Mouse (Mus musculus): ENCODE measurements at regions not wholly inside any gene's neighbourhood (a gene's known extent, or its start where the extent isn't known, plus 50 kb on each side); places are given as distances from the start of the nearest gene placed in this dataset.

DNA sequence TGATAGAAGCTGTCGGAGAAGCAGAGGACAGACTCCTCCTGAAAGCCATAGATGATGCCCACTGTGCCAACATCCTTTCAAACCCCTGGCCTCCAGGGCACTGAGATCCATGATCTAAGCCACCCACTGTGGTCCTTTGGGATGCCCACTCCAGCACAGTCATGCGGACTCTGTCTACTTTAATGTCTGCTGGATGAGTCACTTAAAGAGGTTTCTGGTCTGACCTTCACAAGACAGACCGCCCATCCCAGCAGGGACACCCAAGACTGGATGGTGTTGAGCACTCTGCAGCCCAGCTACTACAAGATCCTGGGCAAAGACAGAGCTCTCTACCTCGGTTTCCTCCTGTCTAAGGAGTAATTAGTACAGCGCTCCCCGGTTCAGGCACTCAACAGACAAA, 214.1 kb upstream of the Zmiz1 start:
- WGBS: 91% methylated on average over 6 of the region's 6 CpGs
- Histone ChIP-seq H3K4me3 (ENCODE audit: control insufficient read depth in 1 of 2, insufficient read depth in 1 of 2, low read depth in 1 of 2, low read length in 2 of 2) (no peak overlapping the region), H3K9ac (ENCODE audit: low read length) (no peak overlapping the region), H3K9me3 (ENCODE audit: control insufficient read depth, low read length) (no peaks in the 10 kb centered on the region), H3K27ac (replicated peaks in 1 of 2; ENCODE audit: control insufficient read depth in 1 of 2, insufficient read depth in 1 of 2, low read depth in 2 of 2, low read length in 2 of 2) (no peak overlapping the region), H3K36me3 (ENCODE audit: control insufficient read depth, insufficient read depth, low read length) (no peaks in the 10 kb centered on the region), H3K4me1 (ENCODE audit: control insufficient read depth in 2 of 2, insufficient read depth in 2 of 2, low read length in 2 of 2) (peaks cover 10 to 11% of the 10 kb centered on the region in 2 experiments), H3K4me2 (ENCODE audit: low read length) (no peak overlapping the region), H3K27me3 (ENCODE audit: control insufficient read depth, insufficient read depth, low read length) (no peaks in the 10 kb centered on the region)
- ATAC-seq (ENCODE audit: insufficient number of reproducible peaks, insufficient read depth, low FRiP score, low read depth): no peak

DNA sequence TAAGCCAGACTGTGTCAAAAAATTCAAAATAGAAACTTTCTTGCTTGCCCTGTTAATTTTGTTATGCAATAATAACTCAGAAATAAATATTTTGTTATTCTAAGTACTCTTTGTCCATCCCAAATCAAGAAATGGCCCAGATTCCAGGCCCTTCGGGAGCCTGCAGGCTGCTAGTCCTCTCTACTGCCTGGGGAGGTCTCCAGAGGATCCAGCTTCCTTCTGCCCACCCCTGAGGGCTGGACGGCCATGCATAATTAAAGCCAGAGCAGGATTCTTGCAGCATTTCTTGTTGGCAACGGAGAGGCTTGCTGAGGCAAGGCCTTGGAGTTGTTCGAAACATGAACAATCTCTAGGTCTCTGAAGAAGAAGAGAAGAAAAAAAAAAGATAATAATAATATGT, 213.3 kb upstream of the Zmiz1 start:
- H3K27ac ChIP-seq (replicated peaks in 1 of 2; ENCODE audit: control insufficient read depth in 1 of 2, insufficient read depth in 1 of 2, low read depth in 2 of 2, low read length in 2 of 2): no peak overlapping the region
- H3K4me1 ChIP-seq (ENCODE audit: control insufficient read depth in 2 of 2, insufficient read depth in 2 of 2, low read length in 2 of 2): peaks cover 10 to 11% of the 10 kb centered on the region in 2 experiments
- no peaks in the 10 kb centered on the region for H3K27me3 ChIP-seq (ENCODE audit: control insufficient read depth, insufficient read depth, low read length)
- no peaks in the 10 kb centered on the region for H3K36me3 ChIP-seq (ENCODE audit: control insufficient read depth, insufficient read depth, low read length)
- H3K9ac ChIP-seq (ENCODE audit: low read length): no peak overlapping the region
- no peak overlapping the region for H3K4me2 ChIP-seq (ENCODE audit: low read length)
- WGBS: 68% methylated on average over 4 of the region's 4 CpGs
- H3K9me3 ChIP-seq (ENCODE audit: control insufficient read depth, low read length): no peaks in the 10 kb centered on the region
- H3K4me3 ChIP-seq (ENCODE audit: control insufficient read depth in 1 of 2, insufficient read depth in 1 of 2, low read depth in 1 of 2, low read length in 2 of 2): no peak overlapping the region
- no peak for ATAC-seq (ENCODE audit: insufficient number of reproducible peaks, insufficient read depth, low FRiP score, low read depth)

DNA sequence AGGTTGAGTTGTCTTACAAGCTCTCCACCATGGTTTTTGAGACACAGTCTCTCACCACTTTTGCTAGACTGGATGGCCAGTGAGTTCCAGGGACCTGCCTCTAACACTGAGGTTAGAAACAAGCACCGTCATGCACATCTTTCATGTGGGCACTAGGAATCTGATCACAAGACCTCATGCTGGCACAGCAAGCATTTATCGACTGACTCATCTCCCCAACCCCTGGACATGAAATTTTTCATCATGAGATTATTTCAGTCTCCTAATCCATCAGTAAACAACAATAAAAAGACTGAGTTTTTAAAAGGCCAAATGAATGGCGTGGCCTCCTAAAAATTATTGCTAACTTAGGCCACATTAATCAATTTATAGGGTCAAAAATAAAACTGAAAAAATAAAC, 210.0 kb upstream of the Zmiz1 start:
- H3K4me3 ChIP-seq (ENCODE audit: control insufficient read depth in 1 of 2, insufficient read depth in 1 of 2, low read depth in 1 of 2, low read length in 2 of 2): no peak overlapping the region
- H3K9ac ChIP-seq (ENCODE audit: low read length): no peak overlapping the region
- no peaks in the 10 kb centered on the region for H3K27me3 ChIP-seq (ENCODE audit: control insufficient read depth, insufficient read depth, low read length)
- H3K4me2 ChIP-seq (ENCODE audit: low read length): no peak overlapping the region
- H3K27ac ChIP-seq (replicated peaks in 1 of 2; ENCODE audit: control insufficient read depth in 1 of 2, insufficient read depth in 1 of 2, low read depth in 2 of 2, low read length in 2 of 2): no peak overlapping the region
- H3K36me3 ChIP-seq (ENCODE audit: control insufficient read depth, insufficient read depth, low read length): no peaks in the 10 kb centered on the region
- no peaks in the 10 kb centered on the region for H3K9me3 ChIP-seq (ENCODE audit: control insufficient read depth, low read length)
- ATAC-seq (ENCODE audit: insufficient number of reproducible peaks, insufficient read depth, low FRiP score, low read depth): no peak
- WGBS: 90% methylated on average over 3 of the region's 3 CpGs
- peaks cover 0 to 3% of the 10 kb centered on the region in 2 experiments; a peak in 2 of 4 replicates for H3K4me1 ChIP-seq (ENCODE audit: control insufficient read depth in 2 of 2, insufficient read depth in 2 of 2, low read length in 2 of 2)

- ATAC-seq (ENCODE audit: insufficient number of reproducible peaks, insufficient read depth, low FRiP score, low read depth): no peak
- Histone ChIP-seq H3K9me3 (ENCODE audit: control insufficient read depth, low read length) (no peaks in the 10 kb centered on the region), H3K4me2 (ENCODE audit: low read length) (no peak overlapping the region), H3K36me3 (ENCODE audit: control insufficient read depth, insufficient read depth, low read length) (no peaks in the 10 kb centered on the region), H3K4me3 (ENCODE audit: control insufficient read depth in 1 of 2, insufficient read depth in 1 of 2, low read depth in 1 of 2, low read length in 2 of 2) (no peak overlapping the region), H3K4me1 (ENCODE audit: control insufficient read depth in 2 of 2, insufficient read depth in 2 of 2, low read length in 2 of 2) (no peaks in the 10 kb centered on the region), H3K27me3 (ENCODE audit: control insufficient read depth, insufficient read depth, low read length) (no peaks in the 10 kb centered on the region), H3K27ac (replicated peaks in 1 of 2; ENCODE audit: control insufficient read depth in 1 of 2, insufficient read depth in 1 of 2, low read depth in 2 of 2, low read length in 2 of 2) (no peak overlapping the region), H3K9ac (ENCODE audit: low read length) (no peak overlapping the region)
- 90% methylated on average over 15 of the region's 15 CpGs for WGBS
These were observed 205.8 kb upstream of the Zmiz1 start for GRCm38 (mm10) chr14:25253016-25253850.

DNA sequence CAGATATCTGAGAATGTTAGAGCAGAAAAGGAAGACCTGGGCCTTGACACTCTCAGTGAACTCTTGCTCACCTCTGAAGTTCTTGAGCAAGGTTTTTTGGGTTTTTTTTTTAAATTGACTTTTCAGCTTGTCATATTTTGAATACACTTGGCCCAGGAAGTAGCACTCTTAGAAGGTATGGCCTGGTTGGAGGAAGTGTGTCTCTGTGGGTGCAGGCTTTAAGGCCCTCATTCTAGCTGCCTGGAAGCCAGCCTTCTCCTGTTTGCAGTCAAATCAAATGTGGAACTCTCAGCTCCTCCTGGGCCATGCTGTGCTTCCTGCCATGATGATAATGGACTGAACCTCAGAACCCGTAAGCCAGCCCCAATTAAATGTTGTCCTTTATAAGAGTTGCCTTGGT, 195.9 kb upstream of the Zmiz1 start:
- Histone ChIP-seq H3K9ac (ENCODE audit: low read length) (no peak overlapping the region), H3K27ac (replicated peaks in 1 of 2; ENCODE audit: control insufficient read depth in 1 of 2, insufficient read depth in 1 of 2, low read depth in 2 of 2, low read length in 2 of 2) (no peak overlapping the region), H3K36me3 (ENCODE audit: control insufficient read depth, insufficient read depth, low read length) (no peaks in the 10 kb centered on the region), H3K27me3 (ENCODE audit: control insufficient read depth, insufficient read depth, low read length) (no peaks in the 10 kb centered on the region), H3K4me2 (ENCODE audit: low read length) (no peak overlapping the region), H3K9me3 (ENCODE audit: control insufficient read depth, low read length) (no peaks in the 10 kb centered on the region), H3K4me1 (ENCODE audit: control insufficient read depth in 2 of 2, insufficient read depth in 2 of 2, low read length in 2 of 2) (peaks cover 0 to 2% of the 10 kb centered on the region in 2 experiments; a peak in 1 of 4 replicates), H3K4me3 (ENCODE audit: control insufficient read depth in 1 of 2, insufficient read depth in 1 of 2, low read depth in 1 of 2, low read length in 2 of 2) (no peak overlapping the region)
- ATAC-seq (ENCODE audit: insufficient number of reproducible peaks, insufficient read depth, low FRiP score, low read depth): no peak
- WGBS: 86% methylated on average over 1 of the region's 1 CpGs

- Histone ChIP-seq H3K4me1 (ENCODE audit: control insufficient read depth in 2 of 2, insufficient read depth in 2 of 2, low read length in 2 of 2) (peaks cover 0 to 4% of the 10 kb centered on the region in 2 experiments; a peak in 1 of 4 replicates), H3K36me3 (ENCODE audit: control insufficient read depth, insufficient read depth, low read length) (no peaks in the 10 kb centered on the region), H3K27me3 (ENCODE audit: control insufficient read depth, insufficient read depth, low read length) (no peaks in the 10 kb centered on the region), H3K4me3 (ENCODE audit: control insufficient read depth in 1 of 2, insufficient read depth in 1 of 2, low read depth in 1 of 2, low read length in 2 of 2) (no peak overlapping the region), H3K9ac (ENCODE audit: low read length) (no peak overlapping the region), H3K4me2 (ENCODE audit: low read length) (no peak overlapping the region), H3K9me3 (ENCODE audit: control insufficient read depth, low read length) (no peaks in the 10 kb centered on the region), H3K27ac (replicated peaks in 1 of 2; ENCODE audit: control insufficient read depth in 1 of 2, insufficient read depth in 1 of 2, low read depth in 2 of 2, low read length in 2 of 2) (no peak overlapping the region)
- 58% methylated on average over 4 of the region's 4 CpGs for WGBS
- ATAC-seq (ENCODE audit: insufficient number of reproducible peaks, insufficient read depth, low FRiP score, low read depth): no peak
These were observed 192.1 kb upstream of the Zmiz1 start for GRCm38 (mm10) chr14:25266846-25267245.

GRCm38 (mm10) chr14:25268090-25268631, 190.8 kb upstream of the Zmiz1 start:
- no peaks in the 10 kb centered on the region for H3K9me3 ChIP-seq (ENCODE audit: control insufficient read depth, low read length)
- no peaks in the 10 kb centered on the region for H3K36me3 ChIP-seq (ENCODE audit: control insufficient read depth, insufficient read depth, low read length)
- no peaks in the 10 kb centered on the region for H3K27me3 ChIP-seq (ENCODE audit: control insufficient read depth, insufficient read depth, low read length)
- H3K4me3 ChIP-seq (ENCODE audit: control insufficient read depth in 1 of 2, insufficient read depth in 1 of 2, low read depth in 1 of 2, low read length in 2 of 2): no peak overlapping the region
- no peak overlapping the region for H3K9ac ChIP-seq (ENCODE audit: low read length)
- 82% methylated on average over 13 of the region's 13 CpGs for WGBS
- H3K27ac ChIP-seq (replicated peaks in 1 of 2; ENCODE audit: control insufficient read depth in 1 of 2, insufficient read depth in 1 of 2, low read depth in 2 of 2, low read length in 2 of 2): no peak overlapping the region
- peaks cover 0 to 4% of the 10 kb centered on the region in 2 experiments; a peak in 1 of 4 replicates for H3K4me1 ChIP-seq (ENCODE audit: control insufficient read depth in 2 of 2, insufficient read depth in 2 of 2, low read length in 2 of 2)
- ATAC-seq (ENCODE audit: insufficient number of reproducible peaks, insufficient read depth, low FRiP score, low read depth): no peak
- no peak overlapping the region for H3K4me2 ChIP-seq (ENCODE audit: low read length)
